Mouse (Mus musculus) kidney, adult 2 months (tissue): ENCODE results near the gene Tanc2.

Experiments
- CTCF ChIP-seq: fragments of 200-500 bp; conservative IDR thresholded peaks from 2 replicates; pipeline ENCODE4 v1.5.1; 2011; ENCODE audit warnings: low read depth, mild to moderate bottlenecking, control low read depth, low read length, moderate library complexity, mixed read lengths; ENCODE audit not compliant: insufficient read depth, insufficient read length
- POLR2A ChIP-seq: fragments of 200-500 bp; IDR thresholded peaks from one replicate; pipeline ENCODE4 v1.6.1; 2011; ENCODE audit warnings: low read depth, low read length, control low read depth

GRCm38 (mm10) chr11:105648026-105648425 lies 58.2 kb downstream of the Tanc2 start:
- TF ChIP-seq CTCF (no peak), POLR2A (no peak)
